Mouse (Mus musculus) spleen, embryonic (tissue): Measurements from ENCODE around the gene Dzip1l.

Source experiments
- CTCF ChIA-PET: fragments of 350-600 bp; sonication (Branson Sonifier 250); formaldehyde crosslinking; loops from one replicate; lab custom pipeline; 2022; lab: Charles Lee

Dzip1l gene

DNA sequence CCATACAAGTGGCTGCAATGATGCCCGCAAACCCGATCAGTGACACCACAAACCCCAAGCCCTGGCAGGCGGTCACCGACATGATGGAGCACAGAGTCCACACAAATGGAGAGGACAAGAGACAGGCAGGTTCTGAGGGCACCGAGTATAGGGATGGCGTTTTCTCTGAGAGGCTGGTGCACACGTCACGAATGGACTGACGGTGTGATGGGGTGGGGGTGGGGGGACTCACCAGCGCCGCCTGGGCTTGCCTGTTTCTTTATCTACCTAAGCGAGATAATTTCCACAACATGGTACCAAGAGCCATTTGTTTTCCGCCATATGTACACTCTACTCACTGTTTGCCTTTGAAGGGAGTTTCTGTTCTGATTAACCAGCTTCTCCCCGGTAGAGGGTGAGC lies 87.8 kb downstream of the Dzip1l start, which contains the start of gene Cldn18:
Cldn18 (minus strand) TSS at position 134 of the 400 bp plus-strand sequence.
- CTCF ChIA-PET: no interaction called here
